ENCODE assay signal across 8 mouse cellular contexts in the genomic region with DNA sequence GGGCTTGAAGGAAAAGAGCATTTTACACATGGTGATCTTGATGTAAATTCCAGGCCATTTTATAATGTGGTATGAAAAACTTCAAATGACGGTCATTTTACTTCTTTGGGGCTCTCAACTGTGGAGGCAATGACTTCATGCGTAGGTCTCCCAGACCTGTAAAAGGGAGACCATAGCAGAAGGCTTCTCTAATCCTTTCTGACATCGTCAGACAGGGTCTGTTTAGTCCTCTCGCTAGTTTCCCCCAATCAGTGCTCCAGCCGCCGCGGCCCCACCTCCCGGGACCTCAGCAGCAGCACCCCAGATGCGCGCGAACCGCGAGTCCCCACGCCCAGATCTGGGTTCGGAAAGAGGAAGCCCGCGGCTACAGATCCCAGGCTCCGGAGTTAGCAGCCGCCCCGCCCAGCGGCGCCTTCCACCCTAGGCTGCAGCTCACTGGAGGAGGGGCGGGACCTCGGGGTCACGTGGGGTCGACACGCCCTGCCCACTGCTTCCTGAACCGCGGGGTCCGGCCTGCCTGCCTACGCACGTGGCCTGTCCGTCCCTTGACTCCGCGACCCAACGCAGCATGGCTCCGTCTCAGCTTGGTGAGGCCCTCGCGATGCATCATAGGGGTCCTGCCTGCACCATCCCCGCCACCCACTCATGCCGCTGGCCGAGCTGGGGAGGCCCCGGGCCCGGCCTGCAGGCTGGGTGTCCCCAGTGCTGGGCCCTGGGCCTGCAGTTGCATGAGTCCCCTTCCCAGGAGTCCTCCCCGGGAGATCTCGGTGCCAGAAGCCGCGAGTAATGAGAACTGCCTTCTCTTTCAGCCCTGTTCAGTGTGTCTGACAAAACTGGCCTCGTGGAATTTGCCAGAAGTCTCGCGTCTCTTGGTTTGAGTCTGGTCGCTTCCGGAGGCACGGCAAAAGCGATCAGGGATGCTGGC. TPM values are rescaled to one million over a fixed set of nuclear protein-coding genes. Genes with fewer than 3 reads are reported as not detected.
DNase-seq lines count a peak whose midpoint lies in the region; ATAC-seq and TF ChIP-seq lines count a peak whose summit lies in the region.

Gene Atic (plus strand): TSS at position 463 of the 925 bp plus-strand sequence.

- no peak for TF ChIP-seq CTCF in C2C12 (IDR thresholded peaks at IDR 0.05; ENCODE audit: control insufficient read depth, insufficient read depth, insufficient read length)
- TF ChIP-seq CTCF in brain, embryonic 14.5 days (IDR thresholded peaks at IDR 0.05; ENCODE audit: borderline replicate concordance, extremely low read depth, insufficient read depth, insufficient read length) = no peak
- TF ChIP-seq CTCF in liver, adult 2 months (IDR thresholded peaks at IDR 0.05; ENCODE audit: low read depth, low read length) = no peak

- H3K79me3 ChIP-seq in C2C12 (ENCODE audit: low read depth) = peaks cover 48% of the 10 kb centered on the region

- no peaks in the 10 kb centered on the region for H3K9me3 ChIP-seq in erythroblast, embryonic 14.5 days (ENCODE audit: control insufficient read depth, low read length)
- H3K9me3 ChIP-seq in heart, embryonic 11.5 days (replicated peaks; ENCODE audit: control insufficient read depth, low read length) = no peaks in the 10 kb centered on the region
- peaks cover 10% of the 10 kb centered on the region; the same call in 1 of the 2 replicates for H3K9me3 ChIP-seq in kidney, embryonic 16.5 days (ENCODE audit: low read length)

- H3K36me3 ChIP-seq in C2C12 (ENCODE audit: control insufficient read depth, insufficient read depth) = peaks cover 36% of the 10 kb centered on the region
- H3K36me3 ChIP-seq in erythroblast, embryonic 14.5 days (ENCODE audit: control insufficient read depth) = peaks cover 32% of the 10 kb centered on the region
- peaks cover 15% of the 10 kb centered on the region for H3K36me3 ChIP-seq in heart, embryonic 11.5 days (ENCODE audit: control insufficient read depth, insufficient read depth, low read length)
- peaks cover 25% of the 10 kb centered on the region for H3K36me3 ChIP-seq in kidney, embryonic 16.5 days (ENCODE audit: insufficient read depth, low read length)
- H3K36me3 ChIP-seq in liver, adult 2 months (ENCODE audit: control insufficient read depth, insufficient read depth, low read length) = peaks cover 6% of the 10 kb centered on the region; the same call in 1 of the 2 replicates
- H3K36me3 ChIP-seq in myocyte (ENCODE audit: control insufficient read depth, insufficient read depth) = peaks cover 20% of the 10 kb centered on the region
- peaks cover 2% of the 10 kb centered on the region; the same call in 1 of the 2 replicates for H3K36me3 ChIP-seq in splenic B cell, adult 2 months (ENCODE audit: control insufficient read depth, insufficient read depth, low read length, poor library complexity, severe bottlenecking)

- peak within 1 kb of the TSS; percentile 73; the same call in 1 of the 2 replicates for H3K27ac ChIP-seq in heart, embryonic 11.5 days (ENCODE audit: low read depth, low read length)
- peak within 1 kb of the TSS; percentile 75 for H3K27ac ChIP-seq in kidney, embryonic 16.5 days (ENCODE audit: low read length)
- H3K27ac ChIP-seq in liver, adult 2 months (replicated peaks; ENCODE audit: insufficient read depth, low read depth, low read length) = no peak within 1 kb of the TSS

- DNase-seq in brain, embryonic 14.5 days (ENCODE audit: low read depth) = peak; percentile 95
- DNase-seq in liver, adult 2 months (ENCODE audit: extremely low read depth, low read depth, low spot score) = peak; percentile 79
- peak; percentile 95 for DNase-seq in splenic B cell, adult 2 months (ENCODE audit: low read depth, low spot score)

- H3ac ChIP-seq in C2C12 (ENCODE audit: control insufficient read depth, insufficient read length, low read depth) (peak within 1 kb of the TSS; percentile 84), myocyte (ENCODE audit: control insufficient read depth, insufficient read length) (peak within 1 kb of the TSS; percentile 40)

- H3K79me2 ChIP-seq in C2C12 (ENCODE audit: control insufficient read depth, insufficient read depth) (peaks cover 50% of the 10 kb centered on the region), myocyte (ENCODE audit: control insufficient read depth, insufficient read depth) (peaks cover 41% of the 10 kb centered on the region)
- H3K79me2 ChIP-seq in liver, adult 2 months (ENCODE audit: control insufficient read depth, insufficient read depth, low read length) = no peaks in the 10 kb centered on the region

- WGBS in heart, embryonic 11.5 days (ENCODE audit: insufficient replicate concordance) = under 1% methylated on average over 55 of the region's 55 CpGs
- under 1% methylated on average over 55 of the region's 55 CpGs for WGBS in kidney, embryonic 16.5 days
- WGBS in liver, adult 2 months = under 1% methylated on average over 55 of the region's 55 CpGs

- H3K4me3 ChIP-seq in C2C12 (ENCODE audit: insufficient read depth, poor library complexity, severe bottlenecking) (peak within 1 kb of the TSS; percentile 87), myocyte (peak within 1 kb of the TSS; percentile 76)
- H3K4me3 ChIP-seq in erythroblast, embryonic 14.5 days (replicated peaks) = peak within 1 kb of the TSS; percentile 82
- H3K4me3 ChIP-seq in heart, embryonic 11.5 days (ENCODE audit: low read depth, low read length) = peak within 1 kb of the TSS; percentile 80
- H3K4me3 ChIP-seq in kidney, embryonic 16.5 days (ENCODE audit: low read length) = peak within 1 kb of the TSS; percentile 56
- H3K4me3 ChIP-seq in liver, adult 2 months (ENCODE audit: insufficient read depth, low read depth, low read length) = peak within 1 kb of the TSS; percentile 77

- H3K4me2 ChIP-seq in heart, embryonic 11.5 days = peak within 1 kb of the TSS; percentile 92
- H3K4me2 ChIP-seq in kidney, embryonic 16.5 days (replicated peaks; ENCODE audit: low read depth, low read length) = peak within 1 kb of the TSS; percentile 91
- H3K4me2 ChIP-seq in myocyte (ENCODE audit: low read depth) = peak within 1 kb of the TSS; percentile 95

- H3K4me1 ChIP-seq in erythroblast, embryonic 14.5 days (ENCODE audit: control insufficient read depth) = peaks cover 20% of the 10 kb centered on the region
- H3K4me1 ChIP-seq in heart, embryonic 11.5 days (ENCODE audit: control insufficient read depth, insufficient read depth, low read length) = peaks cover 8% of the 10 kb centered on the region; the same call in 1 of the 2 replicates
- H3K4me1 ChIP-seq in kidney, embryonic 16.5 days (ENCODE audit: insufficient read depth, low read length) = peaks cover 11% of the 10 kb centered on the region
- H3K4me1 ChIP-seq in liver, adult 2 months (ENCODE audit: control insufficient read depth, insufficient read depth, low read length) = peaks cover 3% of the 10 kb centered on the region; the same call in 1 of the 2 replicates

- H3K27me3 ChIP-seq in C2C12 (ENCODE audit: control insufficient read depth, insufficient read depth, insufficient read length) = no peaks in the 10 kb centered on the region
- no peaks in the 10 kb centered on the region for H3K27me3 ChIP-seq in erythroblast, embryonic 14.5 days (ENCODE audit: control insufficient read depth)
- no peaks in the 10 kb centered on the region for H3K27me3 ChIP-seq in heart, embryonic 11.5 days (ENCODE audit: control insufficient read depth, insufficient read depth, low read length)
- no peaks in the 10 kb centered on the region for H3K27me3 ChIP-seq in kidney, embryonic 16.5 days (ENCODE audit: insufficient read depth, low read length)
- H3K27me3 ChIP-seq in liver, adult 2 months (ENCODE audit: control insufficient read depth, insufficient read depth, low read length) = no peaks in the 10 kb centered on the region
- no peaks in the 10 kb centered on the region for H3K27me3 ChIP-seq in myocyte (ENCODE audit: control insufficient read depth, insufficient read depth, insufficient read length)
- no peaks in the 10 kb centered on the region for H3K27me3 ChIP-seq in splenic B cell, adult 2 months (ENCODE audit: control insufficient read depth, insufficient read depth, low read length, poor library complexity, severe bottlenecking)

- TF ChIP-seq POLR2A in brain, embryonic 14.5 days (IDR thresholded peaks at IDR 0.05; ENCODE audit: borderline replicate concordance, extremely low read depth, insufficient read depth, insufficient read length, poor library complexity, severe bottlenecking) = no peak
- 0 out of 2 replicates have a peak, but pooled peaks have one; percentile 33 for TF ChIP-seq POLR2A in liver, adult 2 months (IDR thresholded peaks at IDR 0.05; ENCODE audit: extremely low read depth, insufficient read depth, low read length)
- TF ChIP-seq POLR2A in myocyte (IDR thresholded peaks at IDR 0.05; ENCODE audit: insufficient read length, low read depth) = peak; percentile 99

- ATAC-seq in heart, embryonic 11.5 days (replicated peaks; ENCODE audit: insufficient number of reproducible peaks, low FRiP score, low TSS enrichment) = peak; percentile 100
- peak; percentile 100 for ATAC-seq in kidney, embryonic 16.5 days (ENCODE audit: low FRiP score, low TSS enrichment)

- peak within 1 kb of the TSS; percentile 91 for H3K9ac ChIP-seq in heart, embryonic 11.5 days (ENCODE audit: low read depth, low read length)
- peak within 1 kb of the TSS; percentile 83 for H3K9ac ChIP-seq in kidney, embryonic 16.5 days (replicated peaks; ENCODE audit: low read length)
- H3K9ac ChIP-seq in liver, adult 2 months (ENCODE audit: low read depth, low read length) = peak within 1 kb of the TSS; percentile 80

TF ChIP-seq in C2C12, 6 proteins besides CTCF, POLR2A, EP300 and RAD21:
- no peak for TF ChIP-seq MYOD1 (IDR thresholded peaks at IDR 0.05; ENCODE audit: control insufficient read depth, insufficient read length, low read depth)
- no peak for TF ChIP-seq CEBPB (IDR thresholded peaks at IDR 0.05; ENCODE audit: low read depth)
- TF ChIP-seq MAX (IDR thresholded peaks at IDR 0.05) = peak; percentile 95
- TF ChIP-seq USF1 (IDR thresholded peaks at IDR 0.05; ENCODE audit: low read depth) = peak; percentile 90
TF ChIP-seq in C2C12: peak in this region for 2.

TF ChIP-seq in myocyte, 11 proteins besides CTCF, POLR2A, EP300 and RAD21 (continues in another document):
- peak; percentile 98 for TF ChIP-seq POLR2AphosphoS2 (IDR thresholded peaks at IDR 0.05; ENCODE audit: insufficient read length, low read depth)
- no peak for TF ChIP-seq TCF3 (IDR thresholded peaks at IDR 0.05; ENCODE audit: insufficient read length, low read depth)
- TF ChIP-seq REST (IDR thresholded peaks at IDR 0.05; ENCODE audit: insufficient read depth, insufficient read length) = peak; percentile 63
- no peak for TF ChIP-seq MAX (IDR thresholded peaks at IDR 0.05; ENCODE audit: low read depth)
- no peak for TF ChIP-seq MYOD1 (IDR thresholded peaks at IDR 0.05; ENCODE audit: control insufficient read depth in 1 of 3, insufficient read length in 2 of 3, low read depth in 2 of 3)

RNA-seq across cellular contexts. Expression of gene Atic, which starts in this region (rescaled TPM):
- polyA plus RNA-seq in C2C12 (2012; fragmentation: generic; extraction: Trizol) (149 TPM), myocyte (2012; fragmentation: generic; extraction: Trizol) (78.8 TPM)
- 40.8 and 41.2 TPM in 2 replicates for polyA plus RNA-seq in brain, embryonic 14.5 days (2012; rRNA removed)
- 0.46 and 0.68 TPM in 2 replicates for polyA plus RNA-seq in erythroblast, embryonic 14.5 days (2012)
- polyA plus RNA-seq in heart, embryonic 11.5 days (2014; fragmentation: Nextera tagmentation; extraction: Ambion mirVana) = 33.1 and 41.2 TPM in 2 replicates
- 56.1 and 60.6 TPM in 2 replicates for polyA plus RNA-seq in kidney, embryonic 16.5 days (2015; fragmentation: Nextera tagmentation; extraction: Ambion mirVana)
- total RNA-seq in liver, adult 2 months (2014; rRNA removed) = 14.7 and 17.5 TPM in 2 replicates
- polyA plus RNA-seq in liver, adult 2 months (2012; rRNA removed) = 14.0 and 14.3 TPM in 2 replicates
